Mouse (Mus musculus) heart, postnatal 0 days (tissue): ENCODE results near the gene Lrrc63. TPM values are rescaled to one million over a fixed set of nuclear protein-coding genes. Genes with fewer than 3 reads are reported as not detected.

Experiments used
- ATAC-seq: fragments of 200-750 bp; cut with Nextera tagmentation; 2 replicates; pipeline ENCODE4 v1.8.0; 2017; ENCODE audit warnings: low read depth, moderate number of reproducible peaks, moderate library complexity; ENCODE audit not compliant: insufficient read depth
- DNase-seq: peaks from one replicate; pipeline ENCODE4 v3.0.0-alpha.2; 2016; ENCODE audit warnings: low spot score
- H3K27ac ChIP-seq: fragments of 300-500 bp; sonication (generic); 2 replicates; pipeline ENCODE4 v1.5.1; 2014; ENCODE audit warnings: low read depth, mild to moderate bottlenecking
- H3K27me3 ChIP-seq: fragments of 300-500 bp; sonication (generic); 2 replicates; pipeline ENCODE4 v1.6.1; 2014; ENCODE audit warnings: low read length, mixed read lengths; ENCODE audit not compliant: control insufficient read depth, insufficient read depth
- H3K36me3 ChIP-seq: fragments of 300-500 bp; sonication (generic); replicated peaks from 2 replicates; pipeline ENCODE4 v1.6.1; 2014; ENCODE audit warnings: low read length, mixed read lengths; ENCODE audit not compliant: control insufficient read depth, insufficient read depth
- H3K4me1 ChIP-seq: fragments of 300-500 bp; sonication (generic); 2 replicates; pipeline ENCODE4 v1.6.1; 2014; ENCODE audit warnings: antibody characterized with exemption; ENCODE audit not compliant: control insufficient read depth, insufficient read depth
- H3K4me2 ChIP-seq: fragments of 300-500 bp; sonication (generic); 2 replicates; pipeline ENCODE4 v1.6.1; 2014; ENCODE audit warnings: low read depth, mild to moderate bottlenecking, low read length, moderate library complexity
- H3K4me3 ChIP-seq: fragments of 300-500 bp; sonication (generic); 2 replicates; pipeline ENCODE4 v1.5.1; 2014; ENCODE audit warnings: low read depth, low read length
- H3K9ac ChIP-seq: fragments of 300-500 bp; sonication (generic); replicated peaks from 2 replicates; pipeline ENCODE4 v1.6.1; 2014; ENCODE audit warnings: low read depth, low read length, mixed read lengths
- H3K9me3 ChIP-seq: fragments of 300-500 bp; sonication (generic); replicated peaks from 2 replicates; pipeline ENCODE4 v1.6.1; 2016; ENCODE audit warnings: low read length; ENCODE audit not compliant: control insufficient read depth
- CTCF ChIP-seq: IDR thresholded peaks from 2 replicates; pipeline ENCODE4 v1.5.1; 2016; ENCODE audit warnings: antibody characterized with exemption, control low read depth, low read depth
- EP300 ChIP-seq: IDR thresholded peaks from 2 replicates; pipeline ENCODE4 v1.6.1; 2016; ENCODE audit warnings: antibody characterized with exemption, low read depth
- WGBS: fragments of 180-500 bp; shearing (Covaris S2); extraction: QIAGEN DNeasy Blood & Tissue Kit; methylation state at CpG from one replicate; pipeline ENCODE4 v1.1.7; 2014; 5-methylcytosine and 5-hydroxymethylcytosine counted together
- polyA plus RNA-seq: library from polyadenylated mRNA; unstranded; fragments of >200 nt; fragmentation: Nextera tagmentation; extraction: Ambion mirVana; gene quantifications from 2 replicates; pipeline ENCODE4 v1.2.1, GENCODE M21; 2015
- total RNA-seq: library from RNA; depleted of rRNA; stranded (reverse); fragments of >200 nt; gene quantifications from 2 replicates; pipeline ENCODE4 v1.2.3, GENCODE M21; 2014; ENCODE audit warnings: low replicate concordance

The Lrrc63 gene
- total and polyA plus RNA-seq, 2 experiments from 2014 or later, result not detected

DNA sequence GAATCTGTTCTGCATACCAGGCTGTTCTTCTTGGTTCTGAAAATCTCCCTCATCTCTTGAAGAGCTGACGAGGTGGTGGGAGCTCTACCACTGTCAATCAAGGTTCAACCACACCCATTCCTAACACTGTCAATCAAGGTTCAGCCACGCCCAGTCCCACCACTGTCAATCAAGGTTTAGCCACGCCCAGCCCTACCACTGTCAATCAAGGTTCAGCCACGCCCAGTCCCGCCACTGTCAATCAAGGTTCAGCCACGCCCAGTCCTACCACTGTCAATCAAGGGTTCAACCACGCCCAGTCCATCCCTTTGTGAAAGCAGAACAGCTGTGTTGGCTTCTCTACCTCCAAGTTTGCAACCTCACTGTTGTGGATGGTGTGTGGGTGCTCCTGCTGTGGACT is 66.2 kb downstream of the Lrrc63 start:
- 76% methylated on average over 7 of the region's 7 CpGs for WGBS
- H3K4me1 ChIP-seq, result no peaks in the 10 kb centered on the region
- no peaks in the 10 kb centered on the region for H3K36me3 ChIP-seq
- H3K27me3 ChIP-seq, result no peaks in the 10 kb centered on the region
- TF ChIP-seq CTCF (no peak), EP300 (no peak)
- no peak overlapping the region for H3K4me3 ChIP-seq
- H3K9ac ChIP-seq, result no peak overlapping the region
- no peak overlapping the region for H3K4me2 ChIP-seq
- no peaks in the 10 kb centered on the region for H3K9me3 ChIP-seq
- ATAC-seq (no peak), DNase-seq (no peak)
- no peak overlapping the region for H3K27ac ChIP-seq

DNA sequence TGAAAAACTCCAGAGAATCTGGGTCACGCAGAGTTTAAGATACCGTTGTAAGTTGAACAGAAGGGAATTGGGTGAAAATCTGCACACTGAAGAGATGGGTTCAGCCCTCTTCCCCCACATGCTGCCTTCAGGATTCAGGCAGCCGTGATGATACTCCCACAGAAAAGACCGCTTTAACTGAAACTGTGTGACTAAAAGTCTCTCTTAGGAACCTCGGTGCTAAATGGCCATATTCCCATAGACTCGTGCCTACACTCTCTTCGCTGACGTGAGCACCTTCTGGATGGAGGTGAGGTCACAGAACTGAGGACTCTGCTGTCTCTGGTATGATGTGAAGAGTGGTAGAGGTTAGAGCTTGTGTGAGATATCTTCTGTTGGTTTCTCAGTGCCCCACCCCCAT is 66.7 kb downstream of the Lrrc63 start:
- no peaks in the 10 kb centered on the region for H3K36me3 ChIP-seq
- no peak overlapping the region for H3K27ac ChIP-seq
- H3K9me3 ChIP-seq, result no peaks in the 10 kb centered on the region
- no peak overlapping the region for H3K9ac ChIP-seq
- no peaks in the 10 kb centered on the region for H3K27me3 ChIP-seq
- DNase-seq (no peak), ATAC-seq (no peak)
- WGBS, result 89% methylated on average over 8 of the region's 8 CpGs
- H3K4me2 ChIP-seq, result no peak overlapping the region
- no peaks in the 10 kb centered on the region for H3K4me1 ChIP-seq
- TF ChIP-seq EP300 (no peak), CTCF (no peak)
- H3K4me3 ChIP-seq, result no peak overlapping the region

DNA sequence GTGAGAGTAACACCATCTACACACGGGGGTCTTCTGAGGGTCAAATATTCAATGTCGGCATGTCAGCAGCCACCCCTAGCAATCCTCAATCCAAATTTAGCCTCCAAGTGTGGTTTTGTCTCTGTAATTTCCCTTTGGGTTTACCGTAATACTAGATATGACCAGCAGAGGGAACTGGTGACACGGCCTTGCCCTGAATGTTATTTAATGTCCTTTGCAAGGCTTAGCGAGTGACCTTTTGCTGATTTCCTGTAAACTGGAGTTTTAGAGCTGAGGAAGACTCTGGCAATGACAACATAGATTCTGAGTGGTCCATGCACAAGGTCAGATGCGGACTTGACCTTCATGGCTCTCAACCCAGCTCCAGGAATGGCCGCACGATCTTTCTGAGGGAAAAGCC is 70.1 kb downstream of the Lrrc63 start:
- DNase-seq (peak; percentile 60), ATAC-seq (peak; percentile 44; the same call in 1 of the 2 replicates)
- TF ChIP-seq CTCF (peak; percentile 92), EP300 (no peak)
- H3K36me3 ChIP-seq, result no peaks in the 10 kb centered on the region
- no peaks in the 10 kb centered on the region for H3K4me1 ChIP-seq
- no peak overlapping the region for H3K27ac ChIP-seq
- no peak overlapping the region for H3K4me3 ChIP-seq
- H3K27me3 ChIP-seq, result no peaks in the 10 kb centered on the region
- H3K9me3 ChIP-seq, result no peaks in the 10 kb centered on the region
- 30% methylated on average over 8 of the region's 8 CpGs for WGBS
- no peak overlapping the region for H3K9ac ChIP-seq
- no peak overlapping the region for H3K4me2 ChIP-seq

DNA sequence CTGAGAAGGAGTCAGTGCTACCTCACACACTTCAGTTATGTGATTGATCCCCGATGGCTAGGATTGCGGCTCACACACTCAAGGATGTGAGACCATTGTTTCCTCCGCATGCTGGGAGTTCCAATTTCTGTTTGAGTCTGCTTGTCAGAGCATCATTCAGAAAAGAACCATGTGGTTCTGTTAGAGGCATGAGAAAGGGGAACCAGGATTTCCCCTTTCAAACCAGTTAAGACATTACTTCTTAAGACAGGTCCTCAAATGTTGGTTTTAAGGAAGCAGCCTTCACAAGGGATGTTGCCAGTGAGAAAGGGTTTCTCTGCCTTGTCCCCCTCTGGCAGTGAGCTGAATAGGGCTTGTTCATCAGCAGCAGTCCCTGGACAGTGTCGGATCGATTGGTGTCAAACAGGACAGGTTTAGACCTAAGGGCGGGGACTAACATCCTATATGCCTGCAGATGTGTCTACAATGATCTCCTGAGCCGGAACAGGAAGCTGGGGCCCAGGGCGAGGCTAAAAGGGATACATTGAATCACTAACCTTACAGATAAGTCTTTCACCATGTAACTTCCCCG is 73.7 kb downstream of the Lrrc63 start:
- Histone ChIP-seq H3K9ac (no peak overlapping the region), H3K4me1 (no peaks in the 10 kb centered on the region), H3K4me2 (no peak overlapping the region), H3K27me3 (no peaks in the 10 kb centered on the region), H3K27ac (no peak overlapping the region), H3K9me3 (no peaks in the 10 kb centered on the region), H3K36me3 (no peaks in the 10 kb centered on the region), H3K4me3 (no peak overlapping the region)
- TF ChIP-seq CTCF (no peak), EP300 (no peak)
- ATAC-seq, result no peak
- 62% methylated on average over 9 of the region's 9 CpGs for WGBS
- DNase-seq, result no peak

DNA sequence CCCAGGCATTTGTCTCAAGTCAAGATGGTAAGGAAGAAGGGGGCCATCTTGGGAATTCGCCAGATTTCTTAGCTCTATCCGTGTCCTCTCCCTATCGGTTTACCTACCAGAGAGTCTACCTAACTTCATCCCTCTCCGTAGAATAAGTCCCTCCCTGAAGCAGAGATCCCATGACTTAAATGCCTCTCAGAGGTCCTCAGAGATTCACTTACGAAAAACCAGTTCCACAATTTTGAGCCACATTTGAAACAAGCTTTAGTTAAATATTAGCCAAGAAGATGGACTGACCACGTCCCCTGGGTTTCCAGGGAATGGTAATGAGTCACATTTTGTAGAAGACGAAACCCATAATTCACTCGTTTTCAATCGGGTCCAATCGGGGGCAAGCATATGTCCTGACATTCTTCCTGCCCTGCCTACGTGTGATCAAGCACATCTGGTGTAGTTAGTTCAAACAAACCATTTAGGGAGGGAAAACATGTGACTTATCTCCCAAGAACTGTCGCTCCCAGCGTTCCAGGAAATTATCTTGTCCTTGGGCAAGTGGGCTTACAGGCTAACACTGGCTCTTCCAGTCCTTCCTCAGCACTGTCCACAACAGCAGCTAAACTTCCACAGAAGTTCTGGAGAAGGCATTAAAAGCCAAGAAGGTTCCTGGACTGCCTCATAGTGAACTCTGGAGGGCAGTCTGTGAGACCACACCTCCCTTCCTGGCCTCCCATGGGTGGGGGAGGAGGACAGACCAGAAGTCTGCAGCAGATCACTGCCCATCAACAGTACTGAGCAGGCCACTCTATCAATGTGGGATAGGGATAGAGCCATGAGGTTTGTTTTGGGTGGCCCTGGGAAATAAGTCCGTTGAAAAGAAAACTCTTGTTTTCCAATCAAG is 76.0 kb downstream of the Lrrc63 start:
- no peak for ATAC-seq
- H3K36me3 ChIP-seq, result peaks cover 5% of the 10 kb centered on the region; the same call in 1 of the 2 replicates
- WGBS, result 66% methylated on average over 14 of the region's 14 CpGs
- no peaks in the 10 kb centered on the region for H3K27me3 ChIP-seq
- H3K4me2 ChIP-seq, result no peak overlapping the region
- H3K27ac ChIP-seq, result no peak overlapping the region
- no peaks in the 10 kb centered on the region for H3K4me1 ChIP-seq
- TF ChIP-seq CTCF, result no peak
- no peak for TF ChIP-seq EP300
- H3K9me3 ChIP-seq, result no peaks in the 10 kb centered on the region
- H3K4me3 ChIP-seq, result no peak overlapping the region
- no peak for DNase-seq
- H3K9ac ChIP-seq, result no peak overlapping the region
